Mouse (Mus musculus) CH12.LX (cell line): ENCODE measurements around the gene Adpgk. TPM values are rescaled to one million over a fixed set of nuclear protein-coding genes. Genes with fewer than 3 reads are reported as not detected.
"Not testable (repeated sequence)": the region's sequence is repeated elsewhere in the genome, so short reads cannot be mapped to it uniquely, and the experiment has no call there.

Source experiments
- DNase-seq: peaks from one replicate; pipeline ENCODE4 v3.0.0-alpha.2; 2013; ENCODE audit errors: extremely low read depth
- H3K27ac ChIP-seq: 2 replicates; pipeline ENCODE4 v1.5.1; 2012; ENCODE audit warnings: low read depth, mild to moderate bottlenecking, control low read depth, moderate library complexity; ENCODE audit not compliant: insufficient read depth
- H3K27me3 ChIP-seq: replicated peaks from 2 replicates; pipeline ENCODE3; 2012; ENCODE audit warnings: inconsistent platforms
- H3K36me3 ChIP-seq, 2 experiments: replicated peaks in 1 of 2; 2 replicates each; pipeline versions ENCODE3 to v1.6.1; 2012; ENCODE audit warnings: inconsistent platforms in 1 of 2, low read length in 1 of 2, mild to moderate bottlenecking in 1 of 2, mixed read lengths in 1 of 2, moderate library complexity in 1 of 2; ENCODE audit not compliant: control insufficient read depth in 1 of 2, insufficient read depth in 1 of 2
- H3K4me1 ChIP-seq, 2 experiments: 2 replicates each; pipeline ENCODE4 v1.6.1; 2012; ENCODE audit warnings: inconsistent platforms in 1 of 2, moderate library complexity in 1 of 2; ENCODE audit not compliant: insufficient read depth in 2 of 2, control insufficient read depth in 1 of 2
- H3K4me2 ChIP-seq: 2 replicates; pipeline ENCODE4 v1.6.1; 2012; ENCODE audit warnings: low read depth, mild to moderate bottlenecking, control low read depth; ENCODE audit not compliant: poor library complexity, insufficient read depth, severe bottlenecking
- H3K4me3 ChIP-seq, 3 experiments: fragments of 150-350 bp in 1 of 3; sonication (generic) in 1 of 3; replicated peaks in 1 of 3; 2 replicates each; pipeline versions ENCODE3 to v1.5.1; 2011 to 2012; ENCODE audit warnings: low read depth in 2 of 3, low read length in 2 of 3, mild to moderate bottlenecking in 2 of 3, moderate library complexity in 2 of 3, control low read depth in 1 of 3, improper control_type of control experiment in 1 of 3, inconsistent platforms in 1 of 3, mixed read lengths in 1 of 3; ENCODE audit not compliant: poor library complexity in 1 of 3
- H3K79me2 ChIP-seq: replicated peaks from 2 replicates; pipeline ENCODE4 v1.6.1; 2012; ENCODE audit warnings: mild to moderate bottlenecking, moderate library complexity; ENCODE audit not compliant: control insufficient read depth, poor library complexity, insufficient read depth, severe bottlenecking; ENCODE audit errors: extremely low read depth
- H3K9ac ChIP-seq: 2 replicates; pipeline ENCODE4 v1.6.1; 2012; ENCODE audit warnings: low read depth, mild to moderate bottlenecking, control low read depth, moderate library complexity; ENCODE audit not compliant: insufficient read depth
- H3K9me3 ChIP-seq: replicated peaks from 2 replicates; pipeline ENCODE3; 2012; ENCODE audit warnings: low read length, inconsistent platforms, mixed read lengths
- CTCF ChIP-seq, 2 experiments: IDR thresholded peaks in 1 of 2; conservative IDR thresholded peaks in 1 of 2; 2 replicates each; pipeline ENCODE4 v1.5.1; 2011 to 2012; ENCODE audit warnings: low read depth in 2 of 2, low read length in 2 of 2, improper control_type of control experiment in 1 of 2, inconsistent platforms in 1 of 2, mild to moderate bottlenecking in 1 of 2, moderate library complexity in 1 of 2
- ELF1 ChIP-seq: IDR thresholded peaks from 2 replicates; pipeline ENCODE4 v1.6.1; 2014; ENCODE audit warnings: low read depth, mild to moderate bottlenecking, inconsistent platforms, low read length, improper control_type of control experiment
- EP300 ChIP-seq: IDR thresholded peaks from 2 replicates; pipeline ENCODE4 v1.6.1; 2011; ENCODE audit warnings: low read length, improper control_type of control experiment
- IRF4 ChIP-seq: IDR thresholded peaks from 2 replicates; pipeline ENCODE4 v1.6.1; 2014; ENCODE audit warnings: low read depth, mild to moderate bottlenecking, inconsistent platforms, low read length, improper control_type of control experiment
- JUND ChIP-seq: conservative IDR thresholded peaks from 2 replicates; pipeline ENCODE4 v1.6.1; 2011; ENCODE audit warnings: low read depth, low read length, improper control_type of control experiment
- MXI1 ChIP-seq: IDR thresholded peaks from 2 replicates; pipeline ENCODE4 v1.6.1; 2011; ENCODE audit warnings: mild to moderate bottlenecking, low read depth, low read length, improper control_type of control experiment
- MYC ChIP-seq: IDR thresholded peaks from 2 replicates; pipeline ENCODE4 v1.6.1; 2011; ENCODE audit warnings: low read depth, mild to moderate bottlenecking, improper control_type of control experiment, low read length
- NELFE ChIP-seq: IDR thresholded peaks from 2 replicates; pipeline ENCODE4 v1.6.1; 2011; ENCODE audit warnings: low read depth, low read length, improper control_type of control experiment
- POLR2AphosphoS2 ChIP-seq: IDR thresholded peaks from 2 replicates; pipeline ENCODE4 v1.6.1; 2011; ENCODE audit warnings: low read depth, low read length, improper control_type of control experiment
- RAD21 ChIP-seq: IDR thresholded peaks from 2 replicates; pipeline ENCODE4 v1.6.1; 2011; ENCODE audit warnings: low read depth, mild to moderate bottlenecking, low read length, improper control_type of control experiment, moderate library complexity
- SIN3A ChIP-seq: IDR thresholded peaks from 2 replicates; pipeline ENCODE4 v1.6.1; 2012; ENCODE audit warnings: low read length, improper control_type of control experiment, inconsistent platforms
- SMC3 ChIP-seq: IDR thresholded peaks from 2 replicates; pipeline ENCODE4 v1.6.1; 2011; ENCODE audit warnings: low read depth, low read length, improper control_type of control experiment
- TBP ChIP-seq: conservative IDR thresholded peaks from 2 replicates; pipeline ENCODE4 v1.6.1; 2011; ENCODE audit warnings: low read depth, low read length, improper control_type of control experiment
- UBTF ChIP-seq: IDR thresholded peaks from 2 replicates; pipeline ENCODE4 v1.6.1; 2012; ENCODE audit warnings: low read depth, mild to moderate bottlenecking, inconsistent platforms, low read length, improper control_type of control experiment, moderate library complexity
- ZC3H11A ChIP-seq: IDR thresholded peaks from 2 replicates; pipeline ENCODE4 v1.6.1; 2012; ENCODE audit warnings: low read depth, mild to moderate bottlenecking, inconsistent platforms, low read length, improper control_type of control experiment
- ZMIZ1 ChIP-seq: IDR thresholded peaks from 2 replicates; pipeline ENCODE4 v1.6.1; 2012; ENCODE audit warnings: low read depth, mild to moderate bottlenecking, inconsistent platforms, low read length, improper control_type of control experiment
- dilution Hi-C: fragments of 300-500 bp; cut with MboI; formaldehyde crosslinking; loops from 2 replicates; pipeline ENCODE4 v1.14.3; 2020; ENCODE audit warnings: low sequenced_read_pairs; ENCODE audit not compliant: extremely low pct_unique_long_range_greater_than_20kb, extremely low pct_ligation_motif_present
- in situ Hi-C: fragments of 300-500 bp; cut with MboI; formaldehyde crosslinking; loops from 3 replicates; pipeline ENCODE4 v1.14.3; 2019; ENCODE audit warnings: low sequenced_read_pairs, low pct_ligation_motif_present, low pct_unique_long_range_greater_than_20kb, mixed read lengths
- polyA plus RNA-seq: library from polyadenylated mRNA; unstranded; fragments of >175 nt; gene quantifications from 2 replicates; pipeline ENCODE4 v1.2.1, GENCODE M21; 2012; ENCODE audit warnings: low read depth; ENCODE audit not compliant: insufficient read length
- total RNA-seq, 2 experiments: library from RNA; depleted of rRNA; stranded (reverse); fragments of 300-350 nt in 1 of 2; fragments of >200 nt in 1 of 2; gene quantifications; 2 replicates each; pipeline ENCODE4 v1.2.3; 2012 to 2014

The Adpgk gene
- total and polyA plus RNA-seq, 3 experiments = 45.2 to 57.4 (median 48.4) TPM

- peak; percentile 79 for TF ChIP-seq ZMIZ1
- TF ChIP-seq MXI1 = peak; percentile 94
- TF ChIP-seq EP300 = no peak
- no peak for TF ChIP-seq SMC3
- TF ChIP-seq SIN3A = peak; percentile 94
- TF ChIP-seq UBTF = peak; percentile 85
- TF ChIP-seq IRF4 = peak; percentile 69
Observed at GRCm38 (mm10) chr9:59353253-59353639, 61.9 kb downstream of the Adpgk start, which contains the start of gene Bbs4 (continued).

DNA sequence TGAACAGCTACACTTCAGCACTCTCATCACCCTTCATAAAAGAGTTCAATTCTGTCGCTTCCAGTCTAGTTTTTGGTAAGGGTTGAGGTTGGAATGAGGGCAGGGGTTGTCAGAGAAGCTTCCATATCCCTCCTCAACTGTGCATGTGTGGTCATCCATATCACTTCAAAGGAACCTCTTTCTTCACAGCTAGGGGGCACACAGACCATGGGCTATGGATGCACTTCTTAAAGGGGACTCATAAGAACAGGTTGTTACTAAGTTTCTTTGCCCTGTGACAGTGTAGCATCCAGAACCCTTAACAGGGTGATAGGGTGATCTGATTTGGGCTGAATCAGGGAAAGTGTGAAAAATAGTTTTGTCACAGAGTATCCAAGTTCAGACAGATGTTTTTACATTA, 66.7 kb downstream of the Adpgk start:
- dilution Hi-C loops, H3K79me2 ChIP-seq, H3K36me3 ChIP-seq, DNase-seq, H3K4me1 ChIP-seq, H3K9ac ChIP-seq, H3K4me3 ChIP-seq, H3K27me3 ChIP-seq, H3K27ac ChIP-seq, H3K9me3 ChIP-seq, in situ Hi-C loops, H3K4me2 ChIP-seq: not testable (repeated sequence)
- TF ChIP-seq CTCF (conservative IDR thresholded peaks at IDR 0.05 in 1 of 2, IDR thresholded peaks at IDR 0.05 in 1 of 2; ENCODE audit: low read depth in 2 of 2, low read length in 2 of 2) (peak in 1 of 2 experiments; percentile 47; a peak in 2 of 4 replicates), SMC3 (peak; percentile 12; the same call in 1 of the 2 replicates), RAD21 (peak; percentile 43)

DNA sequence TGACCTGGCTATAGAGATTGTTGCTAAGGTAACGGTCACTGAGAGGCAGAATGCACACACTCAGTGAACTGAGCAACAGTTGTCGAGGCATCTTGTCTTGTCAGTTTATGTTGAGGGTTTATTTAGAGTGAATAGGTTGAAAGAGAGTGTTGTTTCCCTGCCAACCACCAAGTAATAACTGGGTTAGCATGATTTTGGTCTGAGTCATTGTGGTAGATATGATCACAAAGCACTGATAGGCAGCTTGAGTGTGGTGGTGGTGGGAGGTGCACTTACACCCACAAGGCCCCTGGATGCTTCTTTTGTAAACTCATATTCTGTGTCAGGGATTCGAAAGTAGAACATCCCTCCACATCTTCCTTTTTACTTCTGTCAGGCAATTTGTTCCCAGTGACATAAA, 69.1 kb downstream of the Adpgk start:
- H3K36me3 ChIP-seq, H3K4me3 ChIP-seq, H3K9ac ChIP-seq, H3K27ac ChIP-seq, DNase-seq, H3K9me3 ChIP-seq, H3K79me2 ChIP-seq, H3K4me1 ChIP-seq, dilution Hi-C loops, in situ Hi-C loops, H3K4me2 ChIP-seq, H3K27me3 ChIP-seq: not testable (repeated sequence)

DNA sequence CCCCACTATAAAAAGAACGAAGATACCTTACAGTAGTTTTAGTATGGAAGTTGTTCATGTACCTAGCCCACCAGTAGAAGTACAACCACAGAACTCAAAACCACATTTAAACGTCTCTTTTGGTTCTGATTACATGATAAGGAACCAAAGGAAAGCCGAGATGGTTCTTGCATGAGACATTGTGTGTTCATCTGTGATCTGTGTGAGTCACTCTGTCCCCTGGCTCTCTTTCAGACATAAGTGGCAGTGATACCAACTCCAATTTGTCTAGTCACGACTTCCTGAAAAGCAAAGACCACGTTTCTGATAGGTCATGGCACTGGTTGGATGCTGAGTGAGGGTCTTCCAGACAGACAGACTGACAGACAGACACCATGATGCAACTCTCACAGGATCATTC, 77.9 kb downstream of the Adpgk start:
- DNase-seq = no peak
- Histone ChIP-seq H3K79me2 (no peaks in the 10 kb centered on the region), H3K4me1 (peaks cover 0 to 4% of the 10 kb centered on the region in 2 experiments; a peak in 1 of 4 replicates), H3K4me2 (no peak overlapping the region), H3K4me3 (no peak overlapping the region), H3K9me3 (peaks cover 9% of the 10 kb centered on the region), H3K9ac (no peak overlapping the region), H3K27ac (no peak overlapping the region), H3K36me3 (no peaks in the 10 kb centered on the region), H3K27me3 (no peaks in the 10 kb centered on the region)
- dilution Hi-C loops = no loop called here
- no peak for TF ChIP-seq NELFE
- TF ChIP-seq ELF1 = no peak
- TF ChIP-seq ZMIZ1 = no peak
- TF ChIP-seq RAD21 = no peak
- TF ChIP-seq JUND = no peak
- TF ChIP-seq ZC3H11A = no peak
- TF ChIP-seq MXI1 = no peak
- no peak for TF ChIP-seq POLR2AphosphoS2
- no peak for TF ChIP-seq MYC
- TF ChIP-seq TBP = no peak
- in situ Hi-C loops = no loop called here
